Comparison of ENCODE assay signal across 1 mouse cellular context in the genomic region with DNA sequence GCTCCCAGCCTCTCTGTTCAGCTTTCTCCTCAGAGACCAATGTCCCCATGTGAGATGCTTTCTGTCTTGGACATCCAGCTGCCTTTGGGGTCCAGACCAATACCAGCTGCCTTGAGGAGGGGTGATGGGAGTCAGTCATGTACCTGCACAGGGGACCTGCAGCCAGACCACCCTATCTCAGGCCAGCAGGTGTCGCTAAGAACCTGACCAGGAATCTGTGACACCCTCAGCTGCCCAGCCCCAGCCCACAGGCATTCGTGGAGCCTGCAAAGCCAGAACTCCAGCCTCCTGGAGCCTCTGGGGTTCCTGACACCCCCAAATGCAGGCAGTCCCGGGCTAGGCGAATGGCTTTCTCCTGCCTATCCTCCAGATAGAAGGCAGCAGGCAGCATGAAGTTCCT.
TF ChIP-seq lines count a peak whose summit lies in the region.

No protein-coding gene starts in this region.

TF ChIP-seq in CH12.LX, 34 proteins besides CTCF, POLR2A, EP300 and RAD21 (continued from another document):
- TF ChIP-seq RCOR1 (conservative IDR thresholded peaks at IDR 0.05; ENCODE audit: low read depth, low read length) (no peak), TCF12 (IDR thresholded peaks at IDR 0.05; ENCODE audit: low read depth, low read length) (no peak), MAZ (IDR thresholded peaks at IDR 0.05; ENCODE audit: low read depth, low read length) (no peak), CHD2 (IDR thresholded peaks at IDR 0.05; ENCODE audit: low read length) (no peak), SMC3 (IDR thresholded peaks at IDR 0.05; ENCODE audit: low read depth, low read length) (peak; percentile 75)
